Mouse (Mus musculus): ENCODE results near the gene Itpr2. TPM values are rescaled to one million over a fixed set of nuclear protein-coding genes. Genes with fewer than 3 reads are reported as not detected.
A peak's percentile ranks its signal among the peaks of the same experiment; 100 is the strongest.

Itpr2 gene
- total RNA-seq, 2 experiments from 2014 or later = 38.2 to 47.8 TPM

DNA sequence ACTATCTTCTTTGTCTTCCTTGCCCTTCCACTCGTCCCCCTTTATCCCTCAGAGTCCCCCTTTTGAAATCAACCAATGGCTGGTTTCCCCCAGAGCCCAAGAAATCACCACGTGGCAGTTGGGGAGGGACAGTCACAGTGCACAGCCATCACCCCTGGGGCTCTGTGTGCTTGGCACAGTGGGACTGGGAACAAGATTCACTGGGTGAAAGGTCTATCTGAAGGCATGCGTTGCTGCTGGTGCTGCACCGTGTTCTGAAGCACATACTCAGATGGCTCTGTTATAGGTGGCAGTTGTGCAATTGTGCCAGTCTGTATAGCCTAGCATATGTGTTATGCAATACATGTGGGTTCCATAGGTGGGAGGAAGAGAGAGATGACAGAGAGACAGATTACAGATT is 154.5 kb downstream of the Itpr2 start:
- peak in 1 of 2 experiments; percentile 38 for DNase-seq

GRCm38 (mm10) chr6:146346545-146347195 is 155.4 kb downstream of the Itpr2 start:
- DNase-seq = no peak

GRCm38 (mm10) chr6:146344732-146345131 is 157.3 kb downstream of the Itpr2 start:
- peak; percentile 35 to 43 for DNase-seq

- DNase-seq = no peak
Measured at GRCm38 (mm10) chr6:146343671-146344384, 158.2 kb downstream of the Itpr2 start.

GRCm38 (mm10) chr6:146342995-146343394 is 159.0 kb downstream of the Itpr2 start:
- DNase-seq = no peak

DNA sequence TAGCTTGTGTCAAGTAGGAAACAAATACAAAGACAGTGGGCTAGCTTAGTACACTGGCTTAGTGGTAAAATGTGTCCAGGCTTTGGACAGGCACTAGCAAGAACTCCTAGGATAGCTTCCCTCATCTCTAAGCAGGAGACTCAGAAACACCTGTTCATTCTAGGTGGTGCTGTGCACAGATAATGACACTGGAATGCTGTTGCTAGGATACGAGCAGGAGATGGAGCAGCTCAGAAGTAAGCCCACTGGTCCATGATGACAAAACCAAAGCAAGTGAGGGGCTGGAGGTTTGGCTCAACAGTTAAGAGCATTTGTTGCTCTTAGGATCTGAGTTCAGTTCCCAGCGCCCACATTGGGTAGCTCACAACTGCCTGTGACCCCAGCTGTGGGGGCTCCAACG is 160.1 kb downstream of the Itpr2 start:
- DNase-seq = no peak

DNA sequence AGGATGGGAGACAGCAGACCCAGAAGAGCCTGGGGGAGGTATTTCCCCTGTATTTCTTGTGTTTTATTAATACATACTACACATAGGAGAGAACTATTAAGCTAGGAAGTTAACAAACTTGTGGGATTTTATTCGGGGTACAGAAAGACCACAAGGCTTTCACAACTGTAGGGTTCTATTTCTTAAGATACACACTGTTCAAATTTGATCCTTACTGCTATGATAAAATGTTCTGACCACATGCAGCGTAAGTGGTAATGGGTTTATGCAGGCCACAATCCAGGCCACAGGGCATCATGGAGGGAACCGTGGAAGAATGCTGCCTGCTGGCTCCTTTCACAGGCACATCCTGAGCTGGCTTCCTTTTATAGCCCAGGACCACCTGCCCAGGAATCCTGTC is 160.6 kb downstream of the Itpr2 start:
- DNase-seq = no peak

GRCm38 (mm10) chr6:146340951-146341350 is 161.1 kb downstream of the Itpr2 start:
- DNase-seq = no peak

- DNase-seq = peak; percentile 86 to 87
Measured at GRCm38 (mm10) chr6:146339779-146340178, 162.2 kb downstream of the Itpr2 start.

- no peak for DNase-seq
Measured at GRCm38 (mm10) chr6:146337237-146337636, 164.8 kb downstream of the Itpr2 start.

- DNase-seq = no peak
Measured at GRCm38 (mm10) chr6:146335191-146335590, 166.8 kb downstream of the Itpr2 start.

DNA sequence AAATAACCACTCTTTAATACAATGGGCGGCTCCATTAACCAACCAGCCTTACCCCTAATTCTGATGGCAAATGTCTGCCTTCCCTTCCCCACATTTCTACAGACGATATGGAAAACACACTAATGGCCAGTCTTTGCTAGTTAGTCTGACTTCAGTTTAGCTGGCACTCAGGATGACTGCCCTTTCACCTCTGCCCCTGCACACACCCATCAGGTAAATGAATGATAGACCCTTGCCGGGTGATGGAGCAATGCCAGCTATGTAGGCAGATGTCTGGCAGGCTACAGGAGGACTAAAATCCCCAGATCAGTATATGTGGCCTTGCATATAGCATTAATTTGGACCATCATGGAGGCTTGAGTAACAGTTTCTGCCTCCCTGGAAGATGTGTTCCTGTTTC is 168.5 kb downstream of the Itpr2 start:
- no peak for DNase-seq

GRCm38 (mm10) chr6:146331017-146331669 is 170.9 kb downstream of the Itpr2 start:
- peak; percentile 79 to 84 for DNase-seq

DNA sequence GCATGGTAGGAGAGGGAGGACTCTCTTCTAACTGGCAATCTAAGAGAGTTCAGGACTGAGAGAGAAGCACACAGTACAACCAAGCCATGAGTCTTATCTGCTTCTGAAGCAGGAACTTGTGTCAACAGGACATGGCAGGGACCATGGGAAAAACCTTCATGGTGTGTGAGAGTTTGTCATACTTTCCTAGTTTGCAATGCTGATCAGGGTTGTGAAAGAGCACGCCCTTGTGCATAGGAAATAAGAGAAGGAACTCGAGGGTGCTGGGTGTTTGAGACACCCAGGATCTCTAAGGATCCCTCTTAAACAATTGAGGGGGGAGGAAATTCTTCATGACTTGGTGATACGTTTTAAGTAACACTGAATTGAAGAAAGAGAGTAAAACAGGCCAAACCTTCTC is 172.9 kb downstream of the Itpr2 start:
- DNase-seq = no peak

GRCm38 (mm10) chr6:146326631-146327030 is 175.4 kb downstream of the Itpr2 start:
- DNase-seq = no peak

GRCm38 (mm10) chr6:146324541-146325204 is 177.3 kb downstream of the Itpr2 start:
- DNase-seq = peak; percentile 38 to 46

DNA sequence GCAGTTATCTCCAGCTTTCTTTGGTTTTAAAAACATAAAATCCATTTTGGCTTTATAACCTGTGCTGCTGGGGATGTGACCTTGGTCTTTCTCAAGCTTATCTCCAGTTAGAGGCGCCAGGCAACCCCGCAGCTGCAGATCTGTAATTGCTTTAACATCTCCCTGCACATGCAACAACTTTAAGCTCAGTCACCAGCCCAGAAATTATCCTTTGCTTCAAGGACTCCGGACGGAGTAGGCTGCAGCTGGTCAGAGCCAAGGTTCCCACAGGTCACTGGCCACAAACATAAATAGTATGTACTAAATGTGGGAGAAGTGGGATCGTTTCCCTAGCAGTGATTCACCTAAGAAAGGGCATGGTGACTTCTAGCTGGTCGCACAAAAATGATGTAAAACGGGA is 179.5 kb downstream of the Itpr2 start:
- peak; percentile 40 to 52 for DNase-seq

- DNase-seq = peak in 1 of 2 experiments; percentile 13
Measured at GRCm38 (mm10) chr6:146321951-146322350, 180.1 kb downstream of the Itpr2 start.

- DNase-seq = peak; percentile 68 to 79
Measured at GRCm38 (mm10) chr6:146316415-146316814, 185.6 kb downstream of the Itpr2 start.

DNA sequence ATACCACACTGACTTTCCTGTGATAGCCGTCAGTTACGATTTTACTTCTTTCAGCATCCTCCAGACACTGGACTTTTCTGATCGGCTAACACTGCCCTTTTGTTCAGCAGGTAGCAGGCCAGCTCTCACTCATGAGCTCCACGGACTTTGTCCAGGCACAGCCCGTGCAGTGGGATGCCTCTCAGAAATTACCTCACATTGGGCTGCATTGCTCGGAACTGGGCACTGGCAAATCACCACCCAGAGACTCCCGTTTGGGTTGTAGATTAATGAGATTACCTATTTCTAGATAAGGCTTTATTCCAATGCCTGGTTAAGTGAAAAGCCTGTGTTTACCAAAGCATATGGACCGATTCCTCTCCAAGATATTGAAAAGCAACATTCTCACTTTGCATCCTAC is 186.9 kb downstream of the Itpr2 start:
- DNase-seq = no peak

DNA sequence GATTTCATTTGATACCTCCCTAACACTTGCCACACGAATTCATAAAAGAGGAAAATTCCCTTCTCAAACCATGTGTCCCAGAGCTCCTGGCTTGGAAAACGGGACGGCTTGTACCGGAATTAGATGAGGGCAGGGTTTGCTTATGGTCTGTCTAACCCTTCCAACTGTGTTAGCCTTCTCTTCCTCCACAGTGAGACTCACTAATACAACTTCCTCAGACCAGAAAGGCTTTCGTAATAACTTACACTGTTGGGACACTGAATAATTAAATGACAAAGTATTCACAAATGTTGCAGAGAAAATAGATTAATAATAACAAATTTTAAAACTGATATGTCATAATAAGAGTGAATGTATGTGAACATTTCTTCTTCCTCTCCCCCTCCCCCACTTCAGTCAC is 187.7 kb downstream of the Itpr2 start:
- no peak for DNase-seq

- DNase-seq = no peak
Measured at GRCm38 (mm10) chr6:146313396-146313795, 188.6 kb downstream of the Itpr2 start.

GRCm38 (mm10) chr6:146310210-146310609 is 191.8 kb downstream of the Itpr2 start:
- DNase-seq = no peak
